Mouse (Mus musculus): ENCODE results near the gene Calhm2. TPM values are rescaled to one million over a fixed set of nuclear protein-coding genes. Genes with fewer than 3 reads are reported as not detected.

Gene Calhm2
- polyA plus RNA-seq, 1 experiment from 2014 or later, result 0.84 TPM

GRCm38 (mm10) chr19:47137051-47137581, 978 bp downstream of the Calhm2 start:
- Histone ChIP-seq H3K4me3 (replicated peaks; ENCODE audit: low read length) (no peak overlapping the region), H3K4me2 (ENCODE audit: low read length) (peak overlapping the region; percentile 42), H3K27ac (ENCODE audit: low read length) (no peak overlapping the region), H3K4me1 (replicated peaks; ENCODE audit: control insufficient read depth, insufficient read depth, low read length) (peaks cover 16% of the 10 kb centered on the region), H3K27me3 (replicated peaks; ENCODE audit: control insufficient read depth, insufficient read depth, low read length) (no peaks in the 10 kb centered on the region), H3K9me3 (ENCODE audit: control insufficient read depth, low read length) (no peaks in the 10 kb centered on the region), H3K36me3 (ENCODE audit: control insufficient read depth, insufficient read depth) (no peaks in the 10 kb centered on the region), H3K9ac (replicated peaks; ENCODE audit: low read depth, low read length) (no peak overlapping the region)
- ATAC-seq, result peak; percentile 75
- 35% methylated on average over 6 of the region's 6 CpGs for WGBS

GRCm38 (mm10) chr19:47136170-47136569, 1.9 kb downstream of the Calhm2 start:
- no peaks in the 10 kb centered on the region for H3K9me3 ChIP-seq (ENCODE audit: control insufficient read depth, low read length)
- H3K4me1 ChIP-seq (replicated peaks; ENCODE audit: control insufficient read depth, insufficient read depth, low read length), result peaks cover 16% of the 10 kb centered on the region
- no peaks in the 10 kb centered on the region for H3K27me3 ChIP-seq (replicated peaks; ENCODE audit: control insufficient read depth, insufficient read depth, low read length)
- no peak overlapping the region for H3K4me3 ChIP-seq (replicated peaks; ENCODE audit: low read length)
- ATAC-seq, result no peak
- H3K36me3 ChIP-seq (ENCODE audit: control insufficient read depth, insufficient read depth), result peaks cover 6% of the 10 kb centered on the region
- H3K4me2 ChIP-seq (ENCODE audit: low read length), result no peak overlapping the region
- 88% methylated on average over 5 of the region's 5 CpGs for WGBS
- no peak overlapping the region for H3K27ac ChIP-seq (ENCODE audit: low read length)
- H3K9ac ChIP-seq (replicated peaks; ENCODE audit: low read depth, low read length), result no peak overlapping the region

GRCm38 (mm10) chr19:47135568-47135967, 2.5 kb downstream of the Calhm2 start:
- ATAC-seq, result no peak
- H3K4me3 ChIP-seq (replicated peaks; ENCODE audit: low read length), result no peak overlapping the region
- H3K9me3 ChIP-seq (ENCODE audit: control insufficient read depth, low read length), result no peaks in the 10 kb centered on the region
- H3K4me2 ChIP-seq (ENCODE audit: low read length), result no peak overlapping the region
- 90% methylated on average over 17 of the region's 17 CpGs for WGBS
- H3K4me1 ChIP-seq (replicated peaks; ENCODE audit: control insufficient read depth, insufficient read depth, low read length), result peaks cover 16% of the 10 kb centered on the region
- no peak overlapping the region for H3K27ac ChIP-seq (ENCODE audit: low read length)
- H3K36me3 ChIP-seq (ENCODE audit: control insufficient read depth, insufficient read depth), result peaks cover 11% of the 10 kb centered on the region
- H3K9ac ChIP-seq (replicated peaks; ENCODE audit: low read depth, low read length), result no peak overlapping the region
- H3K27me3 ChIP-seq (replicated peaks; ENCODE audit: control insufficient read depth, insufficient read depth, low read length), result no peaks in the 10 kb centered on the region

GRCm38 (mm10) chr19:47133161-47133560, 4.9 kb downstream of the Calhm2 start:
- Histone ChIP-seq H3K4me1 (replicated peaks; ENCODE audit: control insufficient read depth, insufficient read depth, low read length) (peaks cover 13% of the 10 kb centered on the region), H3K27ac (ENCODE audit: low read length) (no peak overlapping the region), H3K27me3 (replicated peaks; ENCODE audit: control insufficient read depth, insufficient read depth, low read length) (no peaks in the 10 kb centered on the region), H3K9ac (replicated peaks; ENCODE audit: low read depth, low read length) (no peak overlapping the region), H3K36me3 (ENCODE audit: control insufficient read depth, insufficient read depth) (peaks cover 24% of the 10 kb centered on the region), H3K9me3 (ENCODE audit: control insufficient read depth, low read length) (no peaks in the 10 kb centered on the region), H3K4me3 (replicated peaks; ENCODE audit: low read length) (no peak overlapping the region), H3K4me2 (ENCODE audit: low read length) (no peak overlapping the region)
- no peak for ATAC-seq
- WGBS, result 88% methylated on average over 7 of the region's 7 CpGs

- H3K9me3 ChIP-seq (ENCODE audit: control insufficient read depth, low read length), result no peaks in the 10 kb centered on the region
- H3K36me3 ChIP-seq (ENCODE audit: control insufficient read depth, insufficient read depth), result peaks cover 36% of the 10 kb centered on the region
- H3K27ac ChIP-seq (ENCODE audit: low read length), result no peak overlapping the region
- H3K4me2 ChIP-seq (ENCODE audit: low read length), result no peak overlapping the region
- 95% methylated on average over 15 of the region's 15 CpGs for WGBS
- H3K4me3 ChIP-seq (replicated peaks; ENCODE audit: low read length), result no peak overlapping the region
- ATAC-seq, result no peak
- H3K9ac ChIP-seq (replicated peaks; ENCODE audit: low read depth, low read length), result no peak overlapping the region
- H3K4me1 ChIP-seq (replicated peaks; ENCODE audit: control insufficient read depth, insufficient read depth, low read length), result no peaks in the 10 kb centered on the region
- H3K27me3 ChIP-seq (replicated peaks; ENCODE audit: control insufficient read depth, insufficient read depth, low read length), result no peaks in the 10 kb centered on the region
These were observed 7.5 kb downstream of the Calhm2 start for GRCm38 (mm10) chr19:47130551-47131125.

- Histone ChIP-seq H3K9me3 (ENCODE audit: control insufficient read depth, low read length) (no peaks in the 10 kb centered on the region), H3K4me1 (replicated peaks; ENCODE audit: control insufficient read depth, insufficient read depth, low read length) (no peaks in the 10 kb centered on the region), H3K27me3 (replicated peaks; ENCODE audit: control insufficient read depth, insufficient read depth, low read length) (no peaks in the 10 kb centered on the region), H3K4me2 (ENCODE audit: low read length) (no peak overlapping the region), H3K4me3 (replicated peaks; ENCODE audit: low read length) (no peak overlapping the region), H3K9ac (replicated peaks; ENCODE audit: low read depth, low read length) (no peak overlapping the region), H3K27ac (ENCODE audit: low read length) (no peak overlapping the region), H3K36me3 (ENCODE audit: control insufficient read depth, insufficient read depth) (peaks cover 41% of the 10 kb centered on the region)
- no peak for ATAC-seq
- whole genome bisulfite sequencing, result 93% methylated on average over 11 of the region's 11 CpGs
These were observed 9.3 kb downstream of the Calhm2 start for GRCm38 (mm10) chr19:47128835-47129234.

- no peak overlapping the region for H3K4me2 ChIP-seq (ENCODE audit: low read length)
These were observed 9.9 kb downstream of the Calhm2 start for GRCm38 (mm10) chr19:47128164-47128563.

GRCm38 (mm10) chr19:47122802-47123201, 15.3 kb downstream of the Calhm2 start:
- H3K4me2 ChIP-seq (ENCODE audit: low read length), result no peak overlapping the region
- WGBS, result 25% methylated on average over 2 of the region's 2 CpGs
- no peak for ATAC-seq
- H3K4me1 ChIP-seq (replicated peaks; ENCODE audit: control insufficient read depth, insufficient read depth, low read length), result no peaks in the 10 kb centered on the region
- no peak overlapping the region for H3K27ac ChIP-seq (ENCODE audit: low read length)
- H3K9me3 ChIP-seq (ENCODE audit: control insufficient read depth, low read length), result no peaks in the 10 kb centered on the region
- no peak overlapping the region for H3K4me3 ChIP-seq (replicated peaks; ENCODE audit: low read length)
- H3K27me3 ChIP-seq (replicated peaks; ENCODE audit: control insufficient read depth, insufficient read depth, low read length), result no peaks in the 10 kb centered on the region
- H3K9ac ChIP-seq (replicated peaks; ENCODE audit: low read depth, low read length), result no peak overlapping the region
- peaks cover 18% of the 10 kb centered on the region for H3K36me3 ChIP-seq (ENCODE audit: control insufficient read depth, insufficient read depth)

More at GRCm38 (mm10) chr19:47128164-47128563, 9.9 kb downstream of the Calhm2 start:
- H3K4me1 ChIP-seq (replicated peaks; ENCODE audit: control insufficient read depth, insufficient read depth, low read length), result no peaks in the 10 kb centered on the region
- 98% methylated on average over 10 of the region's 10 CpGs for WGBS
- peaks cover 41% of the 10 kb centered on the region for H3K36me3 ChIP-seq (ENCODE audit: control insufficient read depth, insufficient read depth)
- no peak overlapping the region for H3K27ac ChIP-seq (ENCODE audit: low read length)
- no peak overlapping the region for H3K9ac ChIP-seq (replicated peaks; ENCODE audit: low read depth, low read length)
- H3K4me3 ChIP-seq (replicated peaks; ENCODE audit: low read length), result no peak overlapping the region
- no peak for ATAC-seq
- no peaks in the 10 kb centered on the region for H3K27me3 ChIP-seq (replicated peaks; ENCODE audit: control insufficient read depth, insufficient read depth, low read length)
- H3K9me3 ChIP-seq (ENCODE audit: control insufficient read depth, low read length), result no peaks in the 10 kb centered on the region

GRCm38 (mm10) chr19:47121054-47121453, 17.0 kb downstream of the Calhm2 start:
- no peak for ATAC-seq
- Histone ChIP-seq H3K9me3 (ENCODE audit: control insufficient read depth, low read length) (no peaks in the 10 kb centered on the region), H3K4me1 (replicated peaks; ENCODE audit: control insufficient read depth, insufficient read depth, low read length) (no peaks in the 10 kb centered on the region), H3K4me2 (ENCODE audit: low read length) (no peak overlapping the region), H3K9ac (replicated peaks; ENCODE audit: low read depth, low read length) (no peak overlapping the region), H3K36me3 (ENCODE audit: control insufficient read depth, insufficient read depth) (peaks cover 16% of the 10 kb centered on the region), H3K27ac (ENCODE audit: low read length) (no peak overlapping the region), H3K27me3 (replicated peaks; ENCODE audit: control insufficient read depth, insufficient read depth, low read length) (no peaks in the 10 kb centered on the region), H3K4me3 (replicated peaks; ENCODE audit: low read length) (no peak overlapping the region)
- 39% methylated on average over 4 of the region's 4 CpGs for WGBS

- no peak overlapping the region for H3K4me3 ChIP-seq (replicated peaks; ENCODE audit: low read length)
- no peak for ATAC-seq
- H3K27me3 ChIP-seq (replicated peaks; ENCODE audit: control insufficient read depth, insufficient read depth, low read length), result no peaks in the 10 kb centered on the region
- no peak overlapping the region for H3K27ac ChIP-seq (ENCODE audit: low read length)
- H3K9me3 ChIP-seq (ENCODE audit: control insufficient read depth, low read length), result no peaks in the 10 kb centered on the region
- no peak overlapping the region for H3K4me2 ChIP-seq (ENCODE audit: low read length)
- 80% methylated on average over 2 of the region's 2 CpGs for WGBS
- peaks cover 22% of the 10 kb centered on the region for H3K36me3 ChIP-seq (ENCODE audit: control insufficient read depth, insufficient read depth)
- H3K4me1 ChIP-seq (replicated peaks; ENCODE audit: control insufficient read depth, insufficient read depth, low read length), result no peaks in the 10 kb centered on the region
- H3K9ac ChIP-seq (replicated peaks; ENCODE audit: low read depth, low read length), result no peak overlapping the region
These were observed 19.5 kb downstream of the Calhm2 start for GRCm38 (mm10) chr19:47118634-47119033.

All from forebrain, embryonic 16.5 days (tissue).